Mouse (Mus musculus) kidney, postnatal 0 days (tissue): ENCODE measurements around the gene Pla2g5. TPM values are rescaled to one million over a fixed set of nuclear protein-coding genes. Genes with fewer than 3 reads are reported as not detected.
A peak's percentile ranks its signal among the peaks of the same experiment; 100 is the strongest.

Experiments
- ATAC-seq: fragments of 200-750 bp; cut with Nextera tagmentation; replicated peaks from 2 replicates; pipeline ENCODE4 v1.8.0; 2017; ENCODE audit warnings: low read depth, moderate number of reproducible peaks, moderate TSS enrichment, moderate library complexity; ENCODE audit not compliant: low FRiP score
- DNase-seq: peaks from one replicate; pipeline ENCODE4 v3.0.0-alpha.2; 2016; ENCODE audit warnings: low spot score
- H3K27ac ChIP-seq: fragments of 300-500 bp; sonication (generic); 2 replicates; pipeline ENCODE4 v1.5.1; 2014; ENCODE audit warnings: mild to moderate bottlenecking
- H3K27me3 ChIP-seq: fragments of 300-500 bp; sonication (generic); 2 replicates; pipeline ENCODE4 v1.6.1; 2014; ENCODE audit warnings: low read length, mixed read lengths; ENCODE audit not compliant: insufficient read depth
- H3K36me3 ChIP-seq: fragments of 300-500 bp; sonication (generic); 2 replicates; pipeline ENCODE4 v1.6.1; 2014; ENCODE audit warnings: low read length, mixed read lengths; ENCODE audit not compliant: insufficient read depth
- H3K4me1 ChIP-seq: fragments of 300-500 bp; sonication (generic); replicated peaks from 2 replicates; pipeline ENCODE4 v1.6.1; 2014; ENCODE audit warnings: antibody characterized with exemption, low read length, mixed read lengths; ENCODE audit not compliant: insufficient read depth
- H3K4me2 ChIP-seq: fragments of 300-500 bp; sonication (generic); 2 replicates; pipeline ENCODE4 v1.6.1; 2014; ENCODE audit warnings: mild to moderate bottlenecking, low read length, moderate library complexity, mixed read lengths
- H3K4me3 ChIP-seq: fragments of 300-500 bp; sonication (generic); replicated peaks from 2 replicates; pipeline ENCODE4 v1.5.1; 2014; ENCODE audit warnings: low read depth, low read length
- H3K9ac ChIP-seq: fragments of 300-500 bp; sonication (generic); 2 replicates; pipeline ENCODE4 v1.6.1; 2014; ENCODE audit warnings: low read depth, low read length
- H3K9me3 ChIP-seq: fragments of 300-500 bp; sonication (generic); replicated peaks from 2 replicates; pipeline ENCODE4 v1.6.1; 2016; ENCODE audit warnings: low read length, inconsistent platforms, mixed read lengths
- CTCF ChIP-seq: IDR thresholded peaks from 2 replicates; pipeline ENCODE4 v1.5.1; 2016; ENCODE audit warnings: antibody characterized with exemption, low read depth, mild to moderate bottlenecking, moderate library complexity
- WGBS: fragments of 180-500 bp; shearing (Covaris S2); extraction: QIAGEN DNeasy Blood & Tissue Kit; methylation state at CpG from one replicate; pipeline ENCODE4 v1.1.7; 2014; 5-methylcytosine and 5-hydroxymethylcytosine counted together
- polyA plus RNA-seq: library from polyadenylated mRNA; unstranded; fragments of >200 nt; fragmentation: Nextera tagmentation; extraction: Ambion mirVana; gene quantifications from 2 replicates; pipeline ENCODE4 v1.2.1, GENCODE M21; 2015

Gene Pla2g5
- polyA plus RNA-seq, 1 experiment from 2014 or later: 1.0 TPM

DNA sequence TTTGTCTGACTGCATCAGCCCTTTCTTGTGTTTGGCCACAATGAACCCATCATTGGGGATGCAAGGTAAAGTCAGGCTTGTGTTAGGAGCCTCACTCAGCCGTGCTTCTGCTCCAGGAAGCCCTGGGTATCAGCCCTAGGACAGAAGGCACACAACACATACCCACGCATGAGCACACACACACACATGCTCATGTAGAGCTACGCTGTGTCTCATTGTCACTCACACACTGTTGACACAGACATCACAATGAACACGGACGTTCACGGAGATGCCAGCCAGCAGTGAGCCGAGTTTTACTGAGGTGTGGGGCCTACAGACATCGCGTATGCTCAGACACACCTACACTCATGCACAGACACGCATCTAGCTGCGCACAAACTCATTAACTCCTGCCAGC, 107.3 kb downstream of the Pla2g5 start:
- no peaks in the 10 kb centered on the region for H3K4me1 ChIP-seq
- no peaks in the 10 kb centered on the region for H3K36me3 ChIP-seq
- no peak for ATAC-seq
- H3K27ac ChIP-seq: no peak overlapping the region
- TF ChIP-seq CTCF: no peak
- H3K4me3 ChIP-seq: no peak overlapping the region
- H3K9me3 ChIP-seq: no peaks in the 10 kb centered on the region
- no peaks in the 10 kb centered on the region for H3K27me3 ChIP-seq
- no peak for DNase-seq
- no peak overlapping the region for H3K4me2 ChIP-seq
- H3K9ac ChIP-seq: no peak overlapping the region
- 85% methylated on average over 11 of the region's 11 CpGs for WGBS

GRCm38 (mm10) chr4:138755439-138755838, 107.8 kb downstream of the Pla2g5 start:
- H3K4me1 ChIP-seq: no peaks in the 10 kb centered on the region
- ATAC-seq (no peak), DNase-seq (no peak)
- TF ChIP-seq CTCF: no peak
- no peak overlapping the region for H3K9ac ChIP-seq
- H3K4me2 ChIP-seq: no peak overlapping the region
- H3K27ac ChIP-seq: no peak overlapping the region
- no peaks in the 10 kb centered on the region for H3K9me3 ChIP-seq
- H3K27me3 ChIP-seq: no peaks in the 10 kb centered on the region
- no peaks in the 10 kb centered on the region for H3K36me3 ChIP-seq
- WGBS: 74% methylated on average over 4 of the region's 4 CpGs
- no peak overlapping the region for H3K4me3 ChIP-seq

DNA sequence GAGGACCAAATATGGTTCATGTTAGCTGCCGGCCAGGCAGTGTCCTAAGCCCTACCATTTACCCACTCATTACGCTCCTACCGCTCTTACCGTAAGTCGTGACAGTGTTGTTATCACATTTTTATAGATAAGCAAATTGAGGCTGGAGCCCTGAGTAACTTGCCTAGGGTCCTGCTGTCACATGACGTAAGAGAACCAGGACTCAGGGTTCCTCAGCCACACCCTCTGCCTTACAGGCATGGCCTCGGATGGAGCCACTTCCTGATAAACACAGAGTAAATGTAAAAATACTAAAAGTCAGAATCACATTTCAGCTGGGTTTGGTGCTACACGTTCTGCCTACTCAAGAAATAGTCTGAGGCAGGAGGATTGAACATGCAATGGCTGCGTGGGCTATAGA, 108.8 kb downstream of the Pla2g5 start:
- WGBS: 77% methylated on average over 9 of the region's 9 CpGs

GRCm38 (mm10) chr4:138753608-138754007, 109.7 kb downstream of the Pla2g5 start:
- H3K36me3 ChIP-seq: no peaks in the 10 kb centered on the region
- H3K9ac ChIP-seq: no peak overlapping the region
- no peak overlapping the region for H3K27ac ChIP-seq
- no peaks in the 10 kb centered on the region for H3K4me1 ChIP-seq
- DNase-seq: no peak
- no peak overlapping the region for H3K4me2 ChIP-seq
- H3K4me3 ChIP-seq: no peak overlapping the region
- no peaks in the 10 kb centered on the region for H3K27me3 ChIP-seq
- H3K9me3 ChIP-seq: no peaks in the 10 kb centered on the region
- no peak for ATAC-seq
- 96% methylated on average over 3 of the region's 3 CpGs for WGBS
- TF ChIP-seq CTCF: no peak

More for the DNA sequence above, 108.8 kb downstream of the Pla2g5 start:
- Histone ChIP-seq H3K4me3 (no peak overlapping the region), H3K4me2 (no peak overlapping the region), H3K9ac (no peak overlapping the region), H3K27me3 (no peaks in the 10 kb centered on the region), H3K4me1 (no peaks in the 10 kb centered on the region), H3K36me3 (no peaks in the 10 kb centered on the region), H3K27ac (no peak overlapping the region), H3K9me3 (no peaks in the 10 kb centered on the region)
- ATAC-seq: no peak
- no peak for TF ChIP-seq CTCF
- no peak for DNase-seq

DNA sequence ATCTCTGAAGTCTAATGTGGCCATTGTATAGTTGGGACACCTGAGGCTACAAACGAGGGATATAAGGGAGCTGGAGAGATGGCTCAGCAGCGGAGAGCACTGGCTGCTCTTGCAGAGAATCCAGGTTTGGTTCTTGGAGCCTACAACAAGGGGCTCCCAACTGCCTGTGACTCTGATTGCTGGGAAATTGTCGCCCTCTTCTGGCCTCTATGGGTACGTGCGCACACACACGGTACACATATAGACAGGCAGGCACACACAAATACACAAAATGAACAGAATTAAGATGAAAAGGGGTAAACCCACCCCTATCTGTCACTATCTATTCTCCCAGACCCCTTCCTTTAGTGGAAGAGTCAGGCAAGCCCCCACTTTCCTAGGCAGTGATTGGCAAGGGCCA, 110.7 kb downstream of the Pla2g5 start:
- WGBS: 93% methylated on average over 6 of the region's 6 CpGs

More for the DNA sequence above, 110.7 kb downstream of the Pla2g5 start:
- Histone ChIP-seq H3K9ac (no peak overlapping the region), H3K9me3 (no peaks in the 10 kb centered on the region), H3K27me3 (no peaks in the 10 kb centered on the region), H3K4me2 (no peak overlapping the region), H3K27ac (no peak overlapping the region), H3K36me3 (no peaks in the 10 kb centered on the region), H3K4me1 (no peaks in the 10 kb centered on the region), H3K4me3 (no peak overlapping the region)
- DNase-seq (no peak), ATAC-seq (no peak)
- TF ChIP-seq CTCF: peak; percentile 21; the same call in 1 of the 2 replicates

Other genes starting within 250 kb of the Pla2g5 start
- gene Vwa5b1, start 227.6 kb downstream of the Pla2g5 start, polyA plus RNA-seq: 0.11 and 0.15 TPM in 2 replicates
- gene Pla2g2c, start 138.7 kb downstream of the Pla2g5 start, polyA plus RNA-seq: 0.86 and 0.89 TPM in 2 replicates
- gene Ubxn10, start 126.3 kb downstream of the Pla2g5 start, polyA plus RNA-seq: 1.5 and 1.7 TPM in 2 replicates
- not detected in 2 replicates for gene Pla2g2f, start 105.9 kb downstream of the Pla2g5 start, polyA plus RNA-seq
- gene Pla2g2d, start 87.7 kb downstream of the Pla2g5 start, polyA plus RNA-seq: 0.11 and 0.14 TPM in 2 replicates
- not detected in 2 replicates for gene Gm13030, start 10.5 kb upstream of the Pla2g5 start, polyA plus RNA-seq
- 0.47 TPM in 1 of 2 replicates, not detected in the other for gene Pla2g2e, start 14.5 kb upstream of the Pla2g5 start, polyA plus RNA-seq
- 3.1 and 3.5 TPM in 2 replicates for gene Otud3, start 50.5 kb upstream of the Pla2g5 start, polyA plus RNA-seq
- 15.9 and 17.7 TPM in 2 replicates for gene Rnf186, start 103.6 kb upstream of the Pla2g5 start, polyA plus RNA-seq
- 10.2 and 10.8 TPM in 2 replicates for gene Tmco4, start 109.4 kb upstream of the Pla2g5 start, polyA plus RNA-seq
- gene Htr6, start 212.1 kb upstream of the Pla2g5 start, polyA plus RNA-seq: 0.12 TPM in 1 of 2 replicates, not detected in the other
- 34.0 and 39.4 TPM in 2 replicates for gene Nbl1, start 229.5 kb upstream of the Pla2g5 start, polyA plus RNA-seq